Mouse (Mus musculus) midbrain, embryonic 10.5 days (tissue): ENCODE data around the gene Akirin2. TPM values are rescaled to one million over a fixed set of nuclear protein-coding genes. Genes with fewer than 3 reads are reported as not detected.

Source experiments
- DNase-seq: peaks from one replicate; pipeline ENCODE4 v3.0.0-alpha.2; 2017; ENCODE audit warnings: low spot score
- H3K27ac ChIP-seq: fragments of 300-500 bp; sonication (generic); replicated peaks from 2 replicates; pipeline ENCODE4 v1.5.1; 2016; ENCODE audit warnings: mild to moderate bottlenecking
- H3K27me3 ChIP-seq: fragments of 300-500 bp; sonication (generic); 2 replicates; pipeline ENCODE4 v1.6.1; 2016; ENCODE audit warnings: low read depth, mild to moderate bottlenecking; ENCODE audit not compliant: poor library complexity, severe bottlenecking
- H3K36me3 ChIP-seq: fragments of 300-500 bp; sonication (generic); 2 replicates; pipeline ENCODE4 v1.6.1; 2016; ENCODE audit warnings: mild to moderate bottlenecking, moderate library complexity
- H3K4me1 ChIP-seq: fragments of 300-500 bp; sonication (generic); 2 replicates; pipeline ENCODE4 v1.6.1; 2016
- H3K4me3 ChIP-seq: fragments of 300-500 bp; sonication (generic); 2 replicates; pipeline ENCODE4 v1.5.1; 2016; ENCODE audit warnings: mild to moderate bottlenecking, moderate library complexity
- H3K9me3 ChIP-seq: fragments of 300-500 bp; sonication (generic); replicated peaks from 2 replicates; pipeline ENCODE4 v1.6.1; 2016; ENCODE audit warnings: mild to moderate bottlenecking
- WGBS: fragments of 180-500 bp; shearing (Covaris S2); methylation state at CpG from one replicate; pipeline ENCODE4 v1.1.7; 2016; 5-methylcytosine and 5-hydroxymethylcytosine counted together
- polyA plus RNA-seq: library from polyadenylated mRNA; unstranded; fragments of >200 nt; fragmentation: Nextera tagmentation; extraction: Ambion mirVana; gene quantifications from 2 replicates; pipeline ENCODE4 v1.2.1, GENCODE M21; 2016

The Akirin2 gene
- polyA plus RNA-seq, 1 experiment from 2014 or later: 58.7 TPM

- peaks cover 25% of the 10 kb centered on the region for H3K4me1 ChIP-seq
- DNase-seq: no peak
- 87% methylated on average over 6 of the region's 6 CpGs for WGBS
- H3K36me3 ChIP-seq: peaks cover 24% of the 10 kb centered on the region
- H3K27me3 ChIP-seq: no peaks in the 10 kb centered on the region
- peak overlapping the region; percentile 89 for H3K4me3 ChIP-seq
- peak overlapping the region; percentile 93; the same call in 1 of the 2 replicates for H3K27ac ChIP-seq
- no peaks in the 10 kb centered on the region for H3K9me3 ChIP-seq
Measured at GRCm38 (mm10) chr4:34613571-34614145, 62.9 kb downstream of the Akirin2 start.

- 0% methylated on average over 42 of the region's 42 CpGs for WGBS
- H3K4me1 ChIP-seq: peaks cover 25% of the 10 kb centered on the region
- no peaks in the 10 kb centered on the region for H3K9me3 ChIP-seq
- H3K36me3 ChIP-seq: peaks cover 14% of the 10 kb centered on the region
- H3K4me3 ChIP-seq: peak within 1 kb of the TSS; percentile 89
- H3K27me3 ChIP-seq: no peaks in the 10 kb centered on the region
- H3K27ac ChIP-seq: peak within 1 kb of the TSS; percentile 93
- DNase-seq: peak; percentile 89
Measured at GRCm38 (mm10) chr4:34614630-34615094, 63.9 kb downstream of the Akirin2 start, which contains the start of the genes Orc3 and Rars2. Gene Orc3, minus strand, starts transcription at chr4:34614944. Gene Rars2, plus strand, starts transcription at chr4:34614957.

- Histone ChIP-seq H3K36me3 (peaks cover 13% of the 10 kb centered on the region), H3K4me3 (peak overlapping the region; percentile 89), H3K9me3 (no peaks in the 10 kb centered on the region), H3K27me3 (no peaks in the 10 kb centered on the region), H3K4me1 (peaks cover 25% of the 10 kb centered on the region), H3K27ac (peak overlapping the region; percentile 93)
- peak; percentile 23 for DNase-seq
- WGBS: 3% methylated on average over 13 of the region's 13 CpGs
Measured at GRCm38 (mm10) chr4:34615303-34615702, 64.6 kb downstream of the Akirin2 start.

- no peak overlapping the region for H3K27ac ChIP-seq
- peaks cover 25% of the 10 kb centered on the region for H3K4me1 ChIP-seq
- no peaks in the 10 kb centered on the region for H3K9me3 ChIP-seq
- no peaks in the 10 kb centered on the region for H3K27me3 ChIP-seq
- 60% methylated on average over 8 of the region's 8 CpGs for WGBS
- no peak for DNase-seq
- 0 out of 2 replicates have a peak, but pooled peaks cover 5% of the 10 kb centered on the region for H3K36me3 ChIP-seq
- peak overlapping the region; percentile 89 for H3K4me3 ChIP-seq
Measured at GRCm38 (mm10) chr4:34616146-34616545, 65.4 kb downstream of the Akirin2 start.

Other genes starting within 250 kb of the Akirin2 start
- 109 TPM in 2 replicates for gene Orc3, start 64.0 kb downstream of the Akirin2 start, polyA plus RNA-seq
- gene Rars2, start 64.0 kb downstream of the Akirin2 start, polyA plus RNA-seq: 75.2 and 79.0 TPM in 2 replicates
- 63.4 and 68.0 TPM in 2 replicates for gene Slc35a1, start 136.5 kb downstream of the Akirin2 start, polyA plus RNA-seq
- 0.46 and 0.73 TPM in 2 replicates for gene Cfap206, start 179.3 kb downstream of the Akirin2 start, polyA plus RNA-seq
- gene Gm136, start 205.3 kb downstream of the Akirin2 start, polyA plus RNA-seq: not detected in 2 replicates
- gene Smim8, start 227.5 kb downstream of the Akirin2 start, polyA plus RNA-seq: 38.8 and 41.5 TPM in 2 replicates